11 mouse cellular contexts compared by ENCODE assay signal in genomic region chr9:30521556-30522240, GRCm38 (mm10).
A peak's percentile ranks its signal among the peaks of the same experiment; 100 is the strongest.
DNase-seq lines count a peak whose midpoint lies in the region; ATAC-seq lines count a peak whose summit lies in the region.
"Had no signal": no experiment of that assay in that cellular context is flagged by ENCODE, and none has a peak within 500 bp of the region (broad histone marks: within the 10 kb centered on the region; RNA-seq: fewer than 3 reads in every experiment).

No protein-coding gene starts in this region.

- ATAC-seq in neural tube, embryonic 15.5 days (ENCODE audit: low FRiP score): no peak
- no peak for ATAC-seq in limb, embryonic 11.5 days (ENCODE audit: insufficient number of reproducible peaks, low FRiP score, low TSS enrichment, low read depth)
- ATAC-seq in intestine, embryonic 15.5 days: no peak

- H3K4me3 ChIP-seq in heart, embryonic 10.5 days: no peak overlapping the region
- H3K4me3 ChIP-seq in neural tube, embryonic 15.5 days (replicated peaks): no peak overlapping the region
- no peak overlapping the region for H3K4me3 ChIP-seq in limb, embryonic 11.5 days (ENCODE audit: low read depth, low read length)
- no peak overlapping the region for H3K4me3 ChIP-seq in intestine, embryonic 15.5 days (replicated peaks)
- H3K4me3 ChIP-seq: heart, embryonic 12.5 days had no signal

- H3K27ac ChIP-seq in heart, embryonic 10.5 days: no peak overlapping the region
- 0 out of 2 replicates have a peak overlapping the region, but pooled peaks have one; percentile 37 for H3K27ac ChIP-seq in neural tube, embryonic 15.5 days (replicated peaks)
- H3K27ac ChIP-seq in limb, embryonic 11.5 days (replicated peaks; ENCODE audit: low read depth, low read length): peak overlapping the region; percentile 65
- H3K27ac ChIP-seq in intestine, embryonic 15.5 days: no peak overlapping the region

- no peak overlapping the region for H3K9ac ChIP-seq in neural tube, embryonic 15.5 days (replicated peaks)
- no peak overlapping the region for H3K9ac ChIP-seq in limb, embryonic 11.5 days (ENCODE audit: low read length)
- no peak overlapping the region for H3K9ac ChIP-seq in intestine, embryonic 15.5 days
- H3K9ac ChIP-seq: heart, embryonic 12.5 days had no signal

- intact Hi-C loops in heart, postnatal 14 days (cut with DNase I): no loop called here

- 83% methylated on average over 6 of the region's 6 CpGs for WGBS in heart, embryonic 10.5 days
- 91% methylated on average over 6 of the region's 6 CpGs for WGBS in neural tube, embryonic 15.5 days
- 66% methylated on average over 6 of the region's 6 CpGs for WGBS in limb, embryonic 11.5 days
- WGBS in intestine, embryonic 15.5 days: 89% methylated on average over 6 of the region's 6 CpGs

- H3K4me1 ChIP-seq in heart, embryonic 10.5 days: peaks cover 7% of the 10 kb centered on the region; the same call in 1 of the 2 replicates
- H3K4me1 ChIP-seq in neural tube, embryonic 15.5 days: peaks cover 15% of the 10 kb centered on the region
- peaks cover 26% of the 10 kb centered on the region for H3K4me1 ChIP-seq in limb, embryonic 11.5 days (ENCODE audit: control insufficient read depth, insufficient read depth, low read length)
- no peaks in the 10 kb centered on the region for H3K4me1 ChIP-seq in intestine, embryonic 15.5 days (replicated peaks)

- H3K9me3 ChIP-seq in heart, embryonic 10.5 days: no peaks in the 10 kb centered on the region
- H3K9me3 ChIP-seq in neural tube, embryonic 15.5 days (replicated peaks): no peaks in the 10 kb centered on the region
- H3K9me3 ChIP-seq in limb, embryonic 11.5 days (ENCODE audit: control insufficient read depth, low read length): no peaks in the 10 kb centered on the region
- H3K9me3 ChIP-seq in intestine, embryonic 15.5 days: no peaks in the 10 kb centered on the region
- H3K9me3 ChIP-seq: heart, embryonic 12.5 days had no signal

- peak; percentile 56 for DNase-seq in heart, embryonic 10.5 days (ENCODE audit: low spot score)
- no peak for DNase-seq in heart, postnatal 14 days
- no peak for DNase-seq in neural tube, embryonic 10.5 days (ENCODE audit: extremely low spot score, low spot score)
- DNase-seq in limb, embryonic 11.5 days (ENCODE audit: low spot score): no peak
- DNase-seq in lung, adult 18-20 months: no peak
- DNase-seq: kidney, adult 9 months; kidney, postnatal 4 days had no signal

- no peak overlapping the region for H3K4me2 ChIP-seq in neural tube, embryonic 15.5 days
- H3K4me2 ChIP-seq in limb, embryonic 11.5 days (ENCODE audit: low read depth, severe bottlenecking): no peak overlapping the region
- no peak overlapping the region for H3K4me2 ChIP-seq in intestine, embryonic 15.5 days (replicated peaks)
- H3K4me2 ChIP-seq: heart, embryonic 12.5 days; liver, embryonic 11.5 days had no signal

- no peaks in the 10 kb centered on the region for H3K36me3 ChIP-seq in heart, embryonic 10.5 days
- H3K36me3 ChIP-seq in neural tube, embryonic 15.5 days: no peaks in the 10 kb centered on the region
- H3K36me3 ChIP-seq in limb, embryonic 11.5 days (ENCODE audit: control insufficient read depth, insufficient read depth, low read length): no peaks in the 10 kb centered on the region
- H3K36me3 ChIP-seq in intestine, embryonic 15.5 days: no peaks in the 10 kb centered on the region
- H3K36me3 ChIP-seq: heart, embryonic 12.5 days had no signal

- no peaks in the 10 kb centered on the region for H3K27me3 ChIP-seq in heart, embryonic 10.5 days (ENCODE audit: insufficient read depth, poor library complexity, severe bottlenecking)
- no peaks in the 10 kb centered on the region for H3K27me3 ChIP-seq in neural tube, embryonic 15.5 days (replicated peaks)
- H3K27me3 ChIP-seq in limb, embryonic 11.5 days (ENCODE audit: control insufficient read depth, insufficient read depth, low read length): no peaks in the 10 kb centered on the region
- no peaks in the 10 kb centered on the region for H3K27me3 ChIP-seq in intestine, embryonic 15.5 days (replicated peaks)
- H3K27me3 ChIP-seq: heart, embryonic 12.5 days had no signal

Comparison
In these comparisons a context has a peak if more than half of its experiments do, and no peak if none do; other contexts are left out.
1. H3K27ac ChIP-seq: peak in neural tube, embryonic 15.5 days (single experiment) and limb, embryonic 11.5 days (single experiment); none in heart, embryonic 10.5 days (single experiment) and intestine, embryonic 15.5 days (single experiment).